Mouse (Mus musculus) liver, adult 2 months (tissue): ENCODE measurements around the gene Zswim7. TPM values are rescaled to one million over a fixed set of nuclear protein-coding genes. Genes with fewer than 3 reads are reported as not detected.
A peak's percentile ranks its signal among the peaks of the same experiment; 100 is the strongest.

Source experiments
- DNase-seq: peaks from one replicate; pipeline ENCODE4 v3.0.0-alpha.2; 2011; ENCODE audit warnings: low read depth, low spot score; ENCODE audit errors: extremely low read depth
- H3K27ac ChIP-seq: fragments of 200-500 bp; replicated peaks from 2 replicates; pipeline ENCODE4 v1.5.1; 2012; ENCODE audit warnings: low read depth, mild to moderate bottlenecking, control low read depth, inconsistent platforms, low read length; ENCODE audit not compliant: insufficient read depth
- H3K27me3 ChIP-seq: fragments of 200-500 bp; 2 replicates; pipeline ENCODE4 v1.6.1; 2012; ENCODE audit warnings: mild to moderate bottlenecking, moderate library complexity, low read length, inconsistent platforms; ENCODE audit not compliant: control insufficient read depth, insufficient read depth
- H3K36me3 ChIP-seq: fragments of 200-500 bp; 2 replicates; pipeline ENCODE4 v1.6.1; 2012; ENCODE audit warnings: low read length, inconsistent platforms; ENCODE audit not compliant: control insufficient read depth, insufficient read depth
- H3K4me1 ChIP-seq: fragments of 200-500 bp; 2 replicates; pipeline ENCODE4 v1.6.1; 2011; ENCODE audit warnings: low read length; ENCODE audit not compliant: control insufficient read depth, insufficient read depth
- H3K4me3 ChIP-seq: fragments of 200-500 bp; 2 replicates; pipeline ENCODE4 v1.5.1; 2011; ENCODE audit warnings: low read depth, mild to moderate bottlenecking, control low read depth, low read length, moderate library complexity; ENCODE audit not compliant: insufficient read depth
- H3K79me2 ChIP-seq: fragments of 200-500 bp; 2 replicates; pipeline ENCODE4 v1.6.1; 2012; ENCODE audit warnings: inconsistent platforms, mild to moderate bottlenecking, low read length, moderate library complexity; ENCODE audit not compliant: control insufficient read depth, insufficient read depth
- H3K9ac ChIP-seq: fragments of 200-500 bp; 2 replicates; pipeline ENCODE4 v1.6.1; 2012; ENCODE audit warnings: low read depth, mild to moderate bottlenecking, control low read depth, inconsistent platforms, low read length
- CTCF ChIP-seq: fragments of 200-500 bp; IDR thresholded peaks from 2 replicates; pipeline ENCODE4 v1.5.1; 2011; ENCODE audit warnings: low read depth, low read length, control low read depth
- POLR2A ChIP-seq: fragments of 200-500 bp; IDR thresholded peaks from 2 replicates; pipeline ENCODE4 v1.6.1; 2011; ENCODE audit warnings: low read length, control low read depth; ENCODE audit not compliant: insufficient read depth; ENCODE audit errors: extremely low read depth
- WGBS: fragments of 180-500 bp; shearing (Covaris S2); methylation state at CpG from one replicate; pipeline ENCODE4 v1.1.7; 2018; 5-methylcytosine and 5-hydroxymethylcytosine counted together
- polyA plus RNA-seq: library from polyadenylated mRNA; depleted of rRNA; stranded (reverse); fragments of >200 nt; gene quantifications from 2 replicates; pipeline ENCODE4 v1.2.3, GENCODE M21; 2012
- total RNA-seq: library from RNA; depleted of rRNA; stranded (reverse); fragments of >200 nt; gene quantifications from 2 replicates; pipeline ENCODE4 v1.2.3, GENCODE M21; 2014

Zswim7 gene
- total and polyA plus RNA-seq, 2 experiments, result 13.5 to 18.6 TPM

GRCm38 (mm10) chr11:62243871-62244270, 37.3 kb downstream of the Zswim7 start:
- no peak for DNase-seq
- H3K4me1 ChIP-seq, result no peaks in the 10 kb centered on the region; the same call in 1 of the 2 replicates
- TF ChIP-seq CTCF (no peak), POLR2A (no peak)

GRCm38 (mm10) chr11:62240631-62241261, 40.4 kb downstream of the Zswim7 start:
- H3K4me3 ChIP-seq, result no peak overlapping the region
- 69% methylated on average over 12 of the region's 12 CpGs for WGBS
- no peak for DNase-seq
- no peaks in the 10 kb centered on the region for H3K27me3 ChIP-seq
- no peak overlapping the region for H3K9ac ChIP-seq
- TF ChIP-seq CTCF (no peak), POLR2A (no peak)
- no peaks in the 10 kb centered on the region for H3K79me2 ChIP-seq
- no peaks in the 10 kb centered on the region for H3K4me1 ChIP-seq
- no peaks in the 10 kb centered on the region for H3K36me3 ChIP-seq
- H3K27ac ChIP-seq, result no peak overlapping the region

More at GRCm38 (mm10) chr11:62243871-62244270, 37.3 kb downstream of the Zswim7 start:
- Histone ChIP-seq H3K36me3 (no peaks in the 10 kb centered on the region), H3K27ac (no peak overlapping the region), H3K4me3 (no peak overlapping the region), H3K79me2 (no peaks in the 10 kb centered on the region), H3K27me3 (peaks cover 7% of the 10 kb centered on the region; the same call in 1 of the 2 replicates), H3K9ac (no peak overlapping the region)
- WGBS, result 79% methylated on average over 8 of the region's 8 CpGs

- Histone ChIP-seq H3K4me1 (no peaks in the 10 kb centered on the region), H3K4me3 (no peak overlapping the region), H3K79me2 (no peaks in the 10 kb centered on the region), H3K27ac (no peak overlapping the region), H3K27me3 (no peaks in the 10 kb centered on the region), H3K9ac (no peak overlapping the region), H3K36me3 (no peaks in the 10 kb centered on the region)
- 67% methylated on average over 4 of the region's 4 CpGs for WGBS
- TF ChIP-seq CTCF (no peak), POLR2A (no peak)
- no peak for DNase-seq
Measured at GRCm38 (mm10) chr11:62224797-62225196, 56.4 kb downstream of the Zswim7 start.

GRCm38 (mm10) chr11:62223962-62224361, 57.2 kb downstream of the Zswim7 start:
- WGBS, result 80% methylated on average over 7 of the region's 7 CpGs
- no peak overlapping the region for H3K27ac ChIP-seq
- H3K4me3 ChIP-seq, result no peak overlapping the region
- no peak for DNase-seq
- H3K79me2 ChIP-seq, result no peaks in the 10 kb centered on the region
- H3K9ac ChIP-seq, result no peak overlapping the region
- H3K4me1 ChIP-seq, result no peaks in the 10 kb centered on the region
- H3K27me3 ChIP-seq, result no peaks in the 10 kb centered on the region
- TF ChIP-seq CTCF (no peak), POLR2A (no peak)
- H3K36me3 ChIP-seq, result no peaks in the 10 kb centered on the region

GRCm38 (mm10) chr11:62223416-62223815, 57.8 kb downstream of the Zswim7 start:
- 85% methylated on average over 5 of the region's 5 CpGs for WGBS
- H3K4me1 ChIP-seq, result no peaks in the 10 kb centered on the region
- TF ChIP-seq POLR2A, result no peak
- TF ChIP-seq CTCF, result no peak
- no peak for DNase-seq
- H3K4me3 ChIP-seq, result no peak overlapping the region
- no peaks in the 10 kb centered on the region for H3K79me2 ChIP-seq
- no peak overlapping the region for H3K9ac ChIP-seq
- no peaks in the 10 kb centered on the region for H3K36me3 ChIP-seq
- H3K27ac ChIP-seq, result no peak overlapping the region
- H3K27me3 ChIP-seq, result no peaks in the 10 kb centered on the region

- Histone ChIP-seq H3K4me3 (no peak overlapping the region), H3K36me3 (no peaks in the 10 kb centered on the region), H3K27ac (no peak overlapping the region), H3K79me2 (no peaks in the 10 kb centered on the region), H3K4me1 (0 out of 2 replicates have a peak, but pooled peaks cover 1% of the 10 kb centered on the region), H3K9ac (no peak overlapping the region), H3K27me3 (no peaks in the 10 kb centered on the region)
- TF ChIP-seq CTCF (no peak), POLR2A (no peak)
- 83% methylated on average over 7 of the region's 7 CpGs for WGBS
- DNase-seq, result peak; percentile 16
Measured at GRCm38 (mm10) chr11:62220756-62221510, 60.2 kb downstream of the Zswim7 start.
